Mouse (Mus musculus): ENCODE results near the gene Slco1c1.
A peak's percentile ranks its signal among the peaks of the same experiment; 100 is the strongest.
"Not testable (repeated sequence)": the region's sequence is repeated elsewhere in the genome, so short reads cannot be mapped to it uniquely, and the experiment has no call there.

Slco1c1 gene

GRCm38 (mm10) chr6:141590002-141590401 lies 65.8 kb downstream of the Slco1c1 start:
- no peak for DNase-seq (ENCODE audit: low read depth, low spot score)

GRCm38 (mm10) chr6:141590598-141591200 lies 66.5 kb downstream of the Slco1c1 start:
- not testable (repeated sequence) for DNase-seq (ENCODE audit: low read depth, low spot score)

GRCm38 (mm10) chr6:141596081-141596480 lies 71.9 kb downstream of the Slco1c1 start:
- DNase-seq (ENCODE audit: low read depth, low spot score), result no peak

- DNase-seq (ENCODE audit: low read depth, low spot score), result no peak
Measured at GRCm38 (mm10) chr6:141597037-141597436, 72.9 kb downstream of the Slco1c1 start.

GRCm38 (mm10) chr6:141600940-141601339 lies 76.8 kb downstream of the Slco1c1 start:
- DNase-seq (ENCODE audit: low read depth, low spot score), result no peak

- DNase-seq (ENCODE audit: low read depth, low spot score), result peak; percentile 0
Measured at GRCm38 (mm10) chr6:141610702-141611260, 86.6 kb downstream of the Slco1c1 start.

- no peak for DNase-seq (ENCODE audit: low read depth, low spot score)
Measured at GRCm38 (mm10) chr6:141614017-141614416, 89.8 kb downstream of the Slco1c1 start.

- DNase-seq (ENCODE audit: low read depth, low spot score), result no peak
Measured at GRCm38 (mm10) chr6:141615348-141615747, 91.2 kb downstream of the Slco1c1 start.

All from brain, adult 2 months (tissue).